Mouse (Mus musculus): Measurements from ENCODE around the gene Pakap.
A peak's percentile ranks its signal among the peaks of the same experiment; 100 is the strongest.

Gene Pakap

GRCm38 (mm10) chr4:57672996-57673906, 105.3 kb downstream of the Pakap start:
- peak; percentile 90 for DNase-seq (ENCODE audit: low read depth, low spot score)

- no peak for DNase-seq (ENCODE audit: low read depth, low spot score)
Observed at GRCm38 (mm10) chr4:57674351-57674750, 106.4 kb downstream of the Pakap start.

GRCm38 (mm10) chr4:57675387-57675786, 107.4 kb downstream of the Pakap start:
- DNase-seq (ENCODE audit: low read depth, low spot score) = peak; percentile 71

GRCm38 (mm10) chr4:57677916-57678315, 109.9 kb downstream of the Pakap start:
- no peak for DNase-seq (ENCODE audit: low read depth, low spot score)

GRCm38 (mm10) chr4:57678991-57679457, 111.0 kb downstream of the Pakap start:
- DNase-seq (ENCODE audit: low read depth, low spot score) = no peak

- no peak for DNase-seq (ENCODE audit: low read depth, low spot score)
Observed at GRCm38 (mm10) chr4:57680186-57680585, 112.2 kb downstream of the Pakap start.

GRCm38 (mm10) chr4:57681511-57681910, 113.5 kb downstream of the Pakap start:
- no peak for DNase-seq (ENCODE audit: low read depth, low spot score)

- no peak for DNase-seq (ENCODE audit: low read depth, low spot score)
Observed at GRCm38 (mm10) chr4:57682341-57682740, 114.4 kb downstream of the Pakap start.

GRCm38 (mm10) chr4:57682944-57683343, 115.0 kb downstream of the Pakap start:
- no peak for DNase-seq (ENCODE audit: low read depth, low spot score)

GRCm38 (mm10) chr4:57684676-57685215, 116.8 kb downstream of the Pakap start:
- DNase-seq (ENCODE audit: low read depth, low spot score) = no peak

GRCm38 (mm10) chr4:57686736-57687135, 118.8 kb downstream of the Pakap start:
- DNase-seq (ENCODE audit: low read depth, low spot score) = no peak

- DNase-seq (ENCODE audit: low read depth, low spot score) = no peak
Observed at GRCm38 (mm10) chr4:57687583-57687982, 119.6 kb downstream of the Pakap start.

GRCm38 (mm10) chr4:57688131-57688530, 120.2 kb downstream of the Pakap start:
- no peak for DNase-seq (ENCODE audit: low read depth, low spot score)

GRCm38 (mm10) chr4:57690001-57690400, 122.0 kb downstream of the Pakap start:
- no peak for DNase-seq (ENCODE audit: low read depth, low spot score)

- no peak for DNase-seq (ENCODE audit: low read depth, low spot score)
Observed at GRCm38 (mm10) chr4:57690805-57691204, 122.8 kb downstream of the Pakap start.

- no peak for DNase-seq (ENCODE audit: low read depth, low spot score)
Observed at GRCm38 (mm10) chr4:57694356-57695136, 126.6 kb downstream of the Pakap start.

GRCm38 (mm10) chr4:57696955-57697354, 129.0 kb downstream of the Pakap start:
- DNase-seq (ENCODE audit: low read depth, low spot score) = no peak

GRCm38 (mm10) chr4:57697918-57698611, 130.1 kb downstream of the Pakap start:
- DNase-seq (ENCODE audit: low read depth, low spot score) = no peak

GRCm38 (mm10) chr4:57701576-57701975, 133.6 kb downstream of the Pakap start:
- no peak for DNase-seq (ENCODE audit: low read depth, low spot score)

- DNase-seq (ENCODE audit: low read depth, low spot score) = no peak
Observed at GRCm38 (mm10) chr4:57703574-57704470, 135.8 kb downstream of the Pakap start.
